8 mouse cellular contexts compared by ENCODE assay signal in genomic region chr4:123916748-123917547, GRCm38 (mm10). TPM values are rescaled to one million over a fixed set of nuclear protein-coding genes. Genes with fewer than 3 reads are reported as not detected.
DNase-seq lines count a peak whose midpoint lies in the region; ATAC-seq lines count a peak whose summit lies in the region.

Gene Rragc, plus strand, starts transcription at chr4:123917446.

- no peaks in the 10 kb centered on the region for H3K27me3 ChIP-seq in megakaryocyte, embryonic 14.5 days (replicated peaks)

- peaks cover 52% of the 10 kb centered on the region for H3K4me1 ChIP-seq in megakaryocyte, embryonic 14.5 days

- ATAC-seq in common myeloid progenitor, adult 5-6 weeks (replicated peaks; ENCODE audit: low read depth, poor library complexity, severe bottlenecking) = peak; percentile 95

- no peaks in the 10 kb centered on the region for H3K9me3 ChIP-seq in megakaryocyte, embryonic 14.5 days

- peaks cover 57% of the 10 kb centered on the region for H3K36me3 ChIP-seq in megakaryocyte, embryonic 14.5 days (replicated peaks; ENCODE audit: low read length)

- DNase-seq in ZHBTc4 (ENCODE audit: low read depth, low spot score) = peak; percentile 99
- peak; percentile 100 for DNase-seq in gastrocnemius, adult 8-10 months (ENCODE audit: low spot score in 2 of 2)
- peak; percentile 75 for DNase-seq in hindlimb bud, embryonic 11.5 days (ENCODE audit: extremely low spot score, low read depth, low spot score)
- DNase-seq in left cerebral cortex, adult 8-10 months (ENCODE audit: low spot score in 2 of 2) = peak; percentile 99 to 100
- peak; percentile 100 for DNase-seq in right cerebral cortex, postnatal 10 days (ENCODE audit: low spot score in 2 of 2)
- DNase-seq in urinary bladder, postnatal 25 days (ENCODE audit: low spot score) = peak; percentile 100

- peak within 1 kb of the TSS; percentile 100 for H3K4me3 ChIP-seq in megakaryocyte, embryonic 14.5 days (replicated peaks)

RNA-seq across cellular contexts. Expression of gene Rragc, which starts in this region (rescaled TPM):
- 42.1 and 57.7 TPM in 2 replicates for total RNA-seq in common myeloid progenitor, adult 5-6 weeks (2017)
- 10 to 100 TPM; 17.9 to 27.2 (median 21.3) TPM for total RNA-seq in gastrocnemius, adult 8-10 months (2022)
- 10 to 100 TPM; 66.4 to 69.6 (median 67.6) TPM for total RNA-seq in left cerebral cortex, adult 8-10 months (2022)
- polyA plus RNA-seq in megakaryocyte, embryonic 14.5 days (2012; ENCODE audit: insufficient read depth, low replicate concordance) = 5.8 and 10.4 TPM in 2 replicates

Comparison
In these comparisons a context has a peak if more than half of its experiments do, and no peak if none do; other contexts are left out.
1. Peak in every context shown above with its lines: DNase-seq, ATAC-seq and H3K4me3 ChIP-seq.